Mouse (Mus musculus) forebrain, postnatal 0 days (tissue): ENCODE measurements around the gene Ahdc1. TPM values are rescaled to one million over a fixed set of nuclear protein-coding genes. Genes with fewer than 3 reads are reported as not detected.

Experiments
- ATAC-seq: fragments of 200-750 bp; cut with Nextera tagmentation; 2 replicates; pipeline ENCODE4 v1.8.0; 2017; ENCODE audit warnings: mild to moderate bottlenecking, moderate library complexity
- DNase-seq: peaks from one replicate; pipeline ENCODE4 v3.0.0-alpha.2; 2015
- H3K27ac ChIP-seq: fragments of 300-500 bp; sonication (generic); 2 replicates; pipeline ENCODE4 v1.5.1; 2014; ENCODE audit warnings: low read depth, mild to moderate bottlenecking, antibody characterized with exemption, low read length, moderate library complexity, mixed read lengths
- H3K27me3 ChIP-seq: fragments of 300-500 bp; sonication (generic); 2 replicates; pipeline ENCODE4 v1.6.1; 2014; ENCODE audit warnings: mild to moderate bottlenecking, low read length, mixed read lengths; ENCODE audit not compliant: insufficient read depth
- H3K36me3 ChIP-seq: fragments of 300-500 bp; sonication (generic); 2 replicates; pipeline ENCODE4 v1.6.1; 2014; ENCODE audit warnings: mild to moderate bottlenecking, moderate library complexity; ENCODE audit not compliant: insufficient read depth
- H3K4me1 ChIP-seq: fragments of 300-500 bp; sonication (generic); 2 replicates; pipeline ENCODE4 v1.6.1; 2014; ENCODE audit warnings: antibody characterized with exemption; ENCODE audit not compliant: insufficient read depth
- H3K4me2 ChIP-seq: fragments of 300-500 bp; sonication (generic); 2 replicates; pipeline ENCODE4 v1.6.1; 2014; ENCODE audit warnings: low read depth, mild to moderate bottlenecking, moderate library complexity
- H3K4me3 ChIP-seq: fragments of 300-500 bp; sonication (generic); 2 replicates; pipeline ENCODE4 v1.5.1; 2014; ENCODE audit warnings: low read depth, low read length, mixed read lengths
- H3K9ac ChIP-seq: fragments of 300-500 bp; sonication (generic); 2 replicates; pipeline ENCODE4 v1.6.1; 2014; ENCODE audit warnings: mild to moderate bottlenecking
- H3K9me3 ChIP-seq: fragments of 300-500 bp; sonication (generic); 2 replicates; pipeline ENCODE4 v1.6.1; 2016; ENCODE audit warnings: low read length
- CTCF ChIP-seq: sonication (generic); IDR thresholded peaks from 2 replicates; pipeline ENCODE4 v1.5.1; 2016; ENCODE audit warnings: antibody characterized with exemption, control low read depth, low read depth
- WGBS: fragments of 180-500 bp; shearing (Covaris S2); extraction: QIAGEN DNeasy Blood & Tissue Kit; methylation state at CpG from one replicate; pipeline ENCODE4 v1.1.7; 2014; 5-methylcytosine and 5-hydroxymethylcytosine counted together
- polyA plus RNA-seq: library from polyadenylated mRNA; unstranded; fragments of >200 nt; fragmentation: Nextera tagmentation; extraction: Ambion mirVana; gene quantifications from 2 replicates; pipeline ENCODE4 v1.2.1, GENCODE M21; 2015
- total RNA-seq: library from RNA; depleted of rRNA; stranded (reverse); fragments of >200 nt; gene quantifications from 2 replicates; pipeline ENCODE4 v1.2.3, GENCODE M21; 2014

Ahdc1 gene
- total and polyA plus RNA-seq, 2 experiments from 2014 or later: 8.4 to 82.4 TPM

DNA sequence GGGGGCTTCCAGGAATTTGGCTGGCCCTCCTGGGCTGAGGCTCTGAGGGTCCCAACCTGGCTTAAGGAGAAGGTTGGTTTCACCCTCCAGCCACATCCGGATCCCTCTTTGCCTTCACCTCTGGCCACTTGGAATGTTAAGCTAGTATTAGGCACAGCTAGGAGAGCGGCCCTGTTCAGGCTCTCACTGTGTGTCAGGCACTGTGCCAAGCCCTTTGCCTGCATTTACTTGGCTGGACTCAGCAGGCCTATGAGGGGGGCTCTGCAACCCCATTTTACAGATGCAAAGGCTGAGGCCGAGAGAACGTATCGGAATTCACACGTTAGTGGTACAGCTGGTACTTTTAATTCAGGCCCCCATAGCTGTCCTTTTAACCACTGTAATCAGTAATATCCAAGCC, 12.6 kb downstream of the Ahdc1 start:
- H3K9me3 ChIP-seq: no peaks in the 10 kb centered on the region
- peaks cover 50% of the 10 kb centered on the region for H3K4me1 ChIP-seq
- peaks cover 2% of the 10 kb centered on the region; the same call in 1 of the 2 replicates for H3K36me3 ChIP-seq
- 0 out of 2 replicates have a peak overlapping the region, but pooled peaks have one; percentile 16 for H3K27ac ChIP-seq
- ATAC-seq (no peak), DNase-seq (no peak)
- no peak overlapping the region for H3K4me3 ChIP-seq
- H3K9ac ChIP-seq: no peak overlapping the region
- no peak for TF ChIP-seq CTCF
- H3K27me3 ChIP-seq: no peaks in the 10 kb centered on the region
- 54% methylated on average over 6 of the region's 6 CpGs for WGBS
- H3K4me2 ChIP-seq: no peak overlapping the region

GRCm38 (mm10) chr4:133024404-133024803, 13.3 kb downstream of the Ahdc1 start:
- DNase-seq (no peak), ATAC-seq (no peak)
- no peak overlapping the region for H3K4me2 ChIP-seq
- H3K27ac ChIP-seq: 0 out of 2 replicates have a peak overlapping the region, but pooled peaks have one; percentile 23
- no peaks in the 10 kb centered on the region for H3K27me3 ChIP-seq
- no peak overlapping the region for H3K4me3 ChIP-seq
- TF ChIP-seq CTCF: no peak
- peaks cover 50% of the 10 kb centered on the region for H3K4me1 ChIP-seq
- no peak overlapping the region for H3K9ac ChIP-seq
- 25% methylated on average over 3 of the region's 4 CpGs for WGBS
- H3K36me3 ChIP-seq: peaks cover under 1% of the 10 kb centered on the region; the same call in 1 of the 2 replicates
- H3K9me3 ChIP-seq: no peaks in the 10 kb centered on the region

DNA sequence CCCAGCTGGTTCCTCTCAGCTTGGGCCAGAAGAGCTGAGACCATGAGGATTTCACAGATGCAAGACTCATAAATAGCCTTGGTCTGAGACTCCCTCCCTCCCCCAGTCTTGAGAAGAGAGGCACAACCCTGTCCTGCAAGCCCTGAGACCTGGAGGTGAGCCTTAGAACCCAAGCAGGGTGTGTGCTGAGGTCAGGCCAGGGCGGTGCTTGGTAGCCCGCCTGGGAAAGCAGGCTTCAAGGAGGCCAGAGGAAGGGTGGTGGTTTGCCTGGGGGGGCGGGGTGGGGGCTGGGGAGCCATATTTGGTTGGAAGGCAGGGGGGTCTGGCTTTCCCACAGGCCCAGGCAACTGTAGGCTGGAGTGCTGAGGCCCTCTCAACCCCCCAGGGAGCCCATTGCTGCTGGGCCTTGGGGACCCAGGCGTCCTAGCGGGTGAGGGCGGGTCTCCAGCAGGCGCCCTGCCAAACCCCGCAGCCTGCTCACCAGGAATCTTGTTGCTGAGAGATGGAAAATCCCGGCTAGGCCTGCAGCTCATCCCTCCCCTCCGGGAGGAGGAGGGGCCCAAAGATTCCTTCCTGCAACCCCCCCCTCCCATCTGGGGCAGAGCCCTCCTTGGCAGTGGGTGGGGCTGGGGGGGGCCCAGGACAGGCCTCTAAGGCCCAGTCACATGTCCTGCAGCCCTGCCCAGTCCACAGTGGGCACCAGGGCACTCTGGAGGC, 14.1 kb downstream of the Ahdc1 start:
- WGBS: 17% methylated on average over 9 of the region's 10 CpGs
- Histone ChIP-seq H3K27ac (0 out of 2 replicates have a peak overlapping the region, but pooled peaks have one; percentile 9), H3K36me3 (0 out of 2 replicates have a peak, but pooled peaks cover 4% of the 10 kb centered on the region), H3K4me2 (no peak overlapping the region), H3K9ac (no peak overlapping the region), H3K4me1 (peaks cover 46% of the 10 kb centered on the region), H3K4me3 (no peak overlapping the region), H3K27me3 (no peaks in the 10 kb centered on the region), H3K9me3 (no peaks in the 10 kb centered on the region)
- ATAC-seq (no peak), DNase-seq (no peak)
- TF ChIP-seq CTCF: no peak

DNA sequence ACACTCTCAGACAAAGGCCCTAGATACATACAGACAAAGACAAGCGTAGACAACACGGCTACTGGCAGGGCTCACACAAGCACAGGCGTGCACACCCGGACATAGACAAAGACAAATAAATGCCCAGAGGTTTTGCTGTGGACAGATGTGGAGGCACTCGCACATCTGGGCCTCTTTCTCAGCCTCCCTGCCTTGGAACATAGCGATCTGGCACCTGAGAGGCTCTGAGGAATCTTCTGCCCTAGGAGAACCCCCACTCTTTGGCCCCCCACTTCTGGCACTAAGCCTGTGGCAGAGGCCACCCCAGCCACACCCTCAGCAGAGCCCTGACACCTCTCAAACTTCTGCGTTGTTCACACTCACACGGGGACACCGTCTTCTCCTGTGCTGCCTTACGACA, 15.2 kb downstream of the Ahdc1 start:
- no peak overlapping the region for H3K9ac ChIP-seq
- WGBS: 73% methylated on average over 10 of the region's 10 CpGs
- no peak overlapping the region for H3K4me3 ChIP-seq
- H3K36me3 ChIP-seq: 0 out of 2 replicates have a peak, but pooled peaks cover 4% of the 10 kb centered on the region
- H3K9me3 ChIP-seq: no peaks in the 10 kb centered on the region
- ATAC-seq (no peak), DNase-seq (no peak)
- TF ChIP-seq CTCF: no peak
- no peak overlapping the region for H3K4me2 ChIP-seq
- H3K4me1 ChIP-seq: peaks cover 38% of the 10 kb centered on the region
- H3K27me3 ChIP-seq: no peaks in the 10 kb centered on the region
- peak overlapping the region; percentile 5; the same call in 1 of the 2 replicates for H3K27ac ChIP-seq

- DNase-seq (no peak), ATAC-seq (peak; percentile 27; the same call in 1 of the 2 replicates)
- Histone ChIP-seq H3K4me2 (no peak overlapping the region), H3K4me3 (no peak overlapping the region), H3K27ac (no peak overlapping the region), H3K36me3 (0 out of 2 replicates have a peak, but pooled peaks cover 4% of the 10 kb centered on the region), H3K4me1 (peaks cover 31% of the 10 kb centered on the region), H3K9ac (no peak overlapping the region), H3K9me3 (no peaks in the 10 kb centered on the region), H3K27me3 (no peaks in the 10 kb centered on the region)
- peak; percentile 60 for TF ChIP-seq CTCF
- WGBS: 10% methylated on average over 2 of the region's 2 CpGs
Observed at GRCm38 (mm10) chr4:133026826-133027375, 15.8 kb downstream of the Ahdc1 start.

GRCm38 (mm10) chr4:133027721-133028120, 16.7 kb downstream of the Ahdc1 start:
- Histone ChIP-seq H3K9me3 (no peaks in the 10 kb centered on the region), H3K9ac (no peak overlapping the region), H3K27ac (no peak overlapping the region), H3K27me3 (no peaks in the 10 kb centered on the region), H3K4me2 (no peak overlapping the region), H3K36me3 (peaks cover 4% of the 10 kb centered on the region; the same call in 1 of the 2 replicates), H3K4me3 (no peak overlapping the region), H3K4me1 (peaks cover 23% of the 10 kb centered on the region)
- WGBS: 62% methylated on average over 10 of the region's 10 CpGs
- DNase-seq: no peak
- no peak for TF ChIP-seq CTCF
- ATAC-seq: no peak

GRCm38 (mm10) chr4:133028193-133028592, 17.1 kb downstream of the Ahdc1 start:
- no peak for TF ChIP-seq CTCF
- Histone ChIP-seq H3K4me3 (no peak overlapping the region), H3K27ac (no peak overlapping the region), H3K4me2 (no peak overlapping the region), H3K9me3 (no peaks in the 10 kb centered on the region), H3K9ac (no peak overlapping the region), H3K4me1 (peaks cover 18% of the 10 kb centered on the region), H3K36me3 (peaks cover 4% of the 10 kb centered on the region; the same call in 1 of the 2 replicates), H3K27me3 (no peaks in the 10 kb centered on the region)
- WGBS: 94% methylated on average over 6 of the region's 6 CpGs
- no peak for ATAC-seq
- DNase-seq: no peak
